Mouse (Mus musculus): ENCODE measurements around the gene Gm9887.
A peak's percentile ranks its signal among the peaks of the same experiment; 100 is the strongest.
"Not testable (repeated sequence)": the region's sequence is repeated elsewhere in the genome, so short reads cannot be mapped to it uniquely, and the experiment has no call there.

Gene Gm9887

DNA sequence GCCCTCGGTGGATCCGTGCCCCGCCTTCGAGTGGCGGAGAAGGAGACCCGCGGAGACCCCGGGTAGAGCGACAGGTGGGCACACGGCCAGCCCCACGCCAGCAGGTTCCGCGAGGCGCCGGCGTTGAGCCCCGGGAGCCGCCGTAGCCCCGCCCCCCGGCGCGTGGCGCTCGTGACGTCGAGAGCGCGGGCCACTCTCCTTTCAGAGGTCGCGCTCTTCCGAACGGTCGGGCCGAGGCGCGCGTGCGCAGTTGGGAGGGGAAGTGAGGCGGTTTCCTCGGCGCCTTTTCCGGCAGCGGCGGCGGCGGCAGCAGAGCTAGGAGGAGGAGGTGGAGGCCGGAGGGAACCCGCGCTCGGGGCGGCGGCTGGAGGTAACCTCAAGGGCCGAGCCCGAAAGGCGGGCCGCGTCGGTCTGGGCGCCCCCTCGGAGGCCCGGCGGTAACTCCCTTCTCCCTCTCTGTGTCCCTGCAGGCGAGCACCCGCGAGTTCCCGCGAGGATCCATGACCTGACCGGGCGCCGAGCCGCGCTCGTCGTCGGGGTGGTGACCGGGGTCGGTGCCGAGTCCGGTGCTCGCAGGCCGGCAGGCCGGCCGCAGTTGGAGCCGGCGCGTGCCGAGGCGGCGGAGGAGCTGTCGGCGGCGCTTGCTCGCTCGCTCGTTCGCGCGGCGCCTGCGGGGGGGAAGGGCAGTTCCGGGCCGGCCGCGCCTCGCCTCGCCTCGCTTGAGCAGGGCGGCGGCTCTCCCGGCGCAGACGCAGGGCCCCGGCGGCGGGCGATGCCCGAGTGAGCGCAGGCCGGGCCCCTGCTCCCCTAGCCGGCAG, at the start of gene Gm9887, which contains the start of gene Arf6:
Gene Gm9887 (minus strand): TSS at position 605 of the 818 bp plus-strand sequence.
Gene Arf6 (plus strand): TSS at position 297 of the 818 bp plus-strand sequence.
- DNase-seq = peak; percentile 96 to 100

DNA sequence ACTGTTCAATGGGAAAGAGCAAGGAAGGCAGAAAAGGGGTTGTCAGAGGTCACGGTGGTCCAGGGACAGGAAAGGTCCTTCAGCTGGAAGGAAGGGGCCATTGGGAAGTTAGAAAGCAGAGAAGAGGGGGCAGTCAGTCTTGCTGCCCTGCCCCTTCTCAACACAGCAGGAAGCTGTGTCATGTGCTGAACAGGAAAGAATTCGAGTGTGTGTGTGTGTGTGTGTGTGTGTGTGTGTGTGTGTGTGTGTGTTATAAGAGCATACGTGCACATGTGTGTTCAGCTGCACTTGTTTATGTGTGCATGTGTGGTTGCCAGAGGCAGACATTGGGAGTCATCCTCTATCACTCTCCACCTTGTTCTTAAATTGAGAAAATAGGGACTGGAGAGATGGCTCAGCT, 48.5 kb upstream of the Gm9887 start:
- no peak for DNase-seq

DNA sequence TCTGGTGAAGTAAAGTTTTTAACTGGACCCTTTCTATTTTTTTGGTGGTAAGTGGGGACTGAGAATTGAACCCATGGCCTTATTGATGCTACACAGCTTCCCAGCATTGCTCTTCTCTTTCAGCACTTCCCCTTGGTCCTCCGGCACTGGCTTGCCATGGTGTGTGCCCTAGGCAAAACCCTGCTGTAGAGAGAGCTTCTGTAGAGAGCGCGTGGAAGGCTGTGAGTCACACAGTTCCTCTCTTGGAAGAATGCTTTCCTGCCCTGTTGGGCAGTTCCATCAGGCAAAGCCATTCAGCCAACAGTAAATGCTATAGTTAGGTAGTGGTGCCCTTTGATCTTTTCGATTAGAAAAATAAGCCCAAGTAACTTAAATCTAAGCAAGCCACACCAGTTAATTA, 47.3 kb upstream of the Gm9887 start:
- no peak for DNase-seq

DNA sequence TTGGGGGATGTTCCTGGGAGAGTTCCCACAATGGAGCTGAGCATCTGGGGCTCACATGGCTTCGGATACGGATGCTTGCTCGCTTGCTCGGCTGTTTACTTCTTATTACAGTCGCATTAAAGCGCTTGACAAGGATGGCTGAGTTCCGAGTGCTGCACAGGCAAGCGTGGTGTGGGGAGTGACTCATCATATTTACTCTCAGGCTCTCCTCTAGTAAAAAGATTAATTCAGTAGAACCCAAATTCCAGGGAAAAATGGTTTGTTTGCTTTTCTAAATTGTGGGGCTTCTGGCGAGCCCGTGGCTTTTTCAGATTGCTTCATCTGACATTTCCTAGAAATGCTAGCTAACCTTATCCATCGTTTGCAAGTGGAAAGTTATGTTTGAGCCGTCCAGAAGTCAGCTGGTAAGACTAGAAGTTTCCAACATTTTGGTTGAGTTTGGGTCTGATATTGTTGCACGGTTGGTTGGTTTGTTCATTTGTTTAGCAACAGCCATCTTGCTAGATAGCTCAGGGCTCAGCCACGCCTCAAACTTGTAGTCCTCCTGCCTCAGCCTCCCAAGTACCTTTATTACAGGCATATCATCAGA, 46.9 kb upstream of the Gm9887 start:
- peak; percentile 19 to 31 for DNase-seq

DNA sequence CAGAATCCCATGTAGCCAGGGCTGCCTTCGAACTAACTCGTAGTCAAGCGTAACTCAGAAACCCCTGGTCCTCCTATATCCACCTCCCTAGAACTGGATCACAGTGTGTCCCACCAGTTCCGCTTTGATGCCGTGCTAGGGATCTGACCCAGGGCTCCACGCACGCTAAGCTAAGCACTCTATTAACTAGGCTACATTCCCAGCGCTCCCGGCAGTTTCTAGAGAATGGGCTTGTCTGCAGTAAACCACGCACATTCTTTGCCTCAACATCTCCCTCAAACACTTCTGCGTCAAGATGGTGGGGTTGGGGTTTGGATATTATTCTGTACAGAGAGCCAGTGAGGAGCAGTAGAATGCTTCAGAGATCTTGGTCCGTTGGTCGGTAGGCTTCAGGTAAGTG, 46.3 kb upstream of the Gm9887 start:
- peak in 1 of 2 experiments; percentile 12 for DNase-seq

DNA sequence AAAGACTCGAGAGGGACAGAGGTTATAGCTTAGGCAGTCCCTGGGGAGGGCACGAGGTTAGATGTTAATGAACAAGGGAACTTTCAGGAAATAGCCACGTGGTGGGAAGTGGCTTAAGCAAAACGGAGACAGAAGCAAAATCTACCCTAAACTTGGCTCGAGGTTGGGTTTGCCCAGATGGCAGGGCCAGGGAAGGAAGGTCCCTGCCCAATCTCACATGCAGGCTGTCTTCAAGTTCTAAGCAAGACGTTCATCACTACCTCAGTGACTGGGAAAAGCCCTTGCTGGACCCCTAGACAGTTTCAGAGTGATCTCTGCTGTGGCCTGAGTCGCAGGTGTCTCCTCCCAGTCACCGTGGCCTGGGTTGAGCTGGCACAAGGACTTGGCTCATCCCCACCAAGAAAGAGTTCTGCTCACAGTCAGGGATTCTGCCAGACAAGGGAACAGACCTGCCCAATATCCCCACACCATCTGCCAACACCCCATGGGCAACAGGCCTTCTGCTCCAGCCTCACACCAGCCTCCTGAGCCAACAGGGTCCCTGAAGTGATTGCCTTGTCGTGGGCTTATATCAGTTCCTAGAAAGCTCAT, 45.5 kb upstream of the Gm9887 start:
- DNase-seq = peak; percentile 83 to 90

DNA sequence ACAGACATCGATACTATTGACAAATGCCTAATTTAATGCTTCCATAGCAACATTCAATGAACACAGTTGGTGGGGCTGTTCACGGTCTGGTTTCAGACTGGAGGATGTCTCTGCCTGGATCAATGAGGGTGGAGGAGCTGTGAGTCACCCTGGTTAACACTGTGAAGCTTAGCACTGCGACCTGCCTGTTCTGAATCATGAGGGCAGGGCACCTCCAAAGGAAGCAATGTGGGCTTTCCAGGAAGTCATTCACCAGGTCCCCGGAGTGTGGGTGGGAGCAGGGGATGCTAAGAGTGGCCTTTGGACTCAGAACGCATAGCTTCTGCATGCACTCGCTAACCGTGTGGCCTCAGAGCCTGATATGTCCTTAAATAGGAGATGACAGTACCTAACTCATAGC, 44.5 kb upstream of the Gm9887 start:
- no peak for DNase-seq

DNA sequence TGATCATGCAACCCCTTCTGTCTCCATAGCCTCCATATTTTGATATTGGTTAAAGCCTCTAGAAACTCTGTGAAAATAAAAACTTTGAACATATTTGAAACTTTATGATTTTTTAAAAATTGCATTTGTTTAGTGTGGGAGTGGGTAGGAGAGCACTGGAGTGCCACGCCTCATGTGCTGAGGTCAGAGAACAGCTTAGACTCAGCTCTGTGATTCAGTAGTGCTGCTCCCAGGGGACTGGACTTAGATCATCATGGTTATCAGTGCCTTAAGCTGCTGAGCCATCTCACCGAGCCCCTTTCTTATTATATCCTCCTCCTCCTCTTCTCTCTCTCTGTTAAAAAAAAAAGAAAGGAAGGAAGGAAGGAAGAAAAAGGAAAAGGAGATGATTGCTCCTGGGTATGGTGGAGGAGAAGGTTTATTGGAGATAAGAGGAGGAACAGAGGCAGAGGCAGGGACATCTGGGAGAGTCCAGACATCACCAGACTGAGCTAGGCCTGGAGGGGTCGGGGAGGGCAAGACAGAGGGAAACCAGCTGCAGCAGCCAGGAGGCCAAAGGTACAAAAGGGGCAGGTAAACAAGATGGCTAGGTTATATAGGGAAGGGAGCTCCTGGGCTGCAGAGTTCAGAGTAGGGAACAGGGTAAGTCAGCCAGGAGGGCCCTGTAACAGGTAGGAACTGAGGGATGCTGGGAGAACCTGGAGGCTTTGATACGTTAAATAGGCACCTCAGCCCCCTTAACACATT, 42.7 kb upstream of the Gm9887 start:
- DNase-seq = no peak

DNA sequence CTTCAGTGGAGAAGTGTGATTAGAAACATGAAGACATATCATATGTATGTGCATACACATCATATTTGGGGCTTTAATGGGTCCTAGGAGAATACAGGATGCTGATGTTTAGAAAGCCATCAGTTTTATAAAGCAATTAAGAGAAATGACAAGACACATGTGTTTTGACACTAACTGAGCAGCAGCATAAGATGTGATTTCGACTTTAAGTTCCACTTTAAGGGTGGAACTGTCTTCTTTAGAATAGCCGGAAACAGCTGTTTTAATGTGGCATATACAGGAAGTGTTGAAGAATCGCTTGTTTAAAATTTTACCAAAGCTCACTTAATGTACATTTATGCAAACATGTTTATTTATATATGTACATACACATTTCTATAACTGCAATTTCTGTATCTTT, 41.0 kb upstream of the Gm9887 start:
- DNase-seq = no peak

DNA sequence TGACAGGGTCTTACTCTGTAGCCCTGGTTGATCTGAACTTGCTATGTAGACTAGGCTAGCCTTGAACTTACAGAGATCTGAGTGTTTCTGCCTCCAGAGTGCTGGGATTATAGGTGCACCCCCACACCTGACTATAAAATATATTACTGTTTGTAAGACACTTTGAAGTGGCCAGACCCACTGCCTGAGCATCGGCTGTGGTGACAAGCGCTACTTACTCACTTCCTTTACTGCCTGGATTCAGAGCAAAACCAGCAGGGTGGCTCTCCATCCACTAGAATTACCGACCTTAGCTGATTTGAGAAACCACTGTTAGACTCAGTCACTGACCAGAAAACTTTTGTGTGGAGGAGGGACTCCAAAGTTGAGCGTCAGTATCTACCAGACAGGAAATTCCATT, 39.7 kb upstream of the Gm9887 start:
- DNase-seq = no peak

DNA sequence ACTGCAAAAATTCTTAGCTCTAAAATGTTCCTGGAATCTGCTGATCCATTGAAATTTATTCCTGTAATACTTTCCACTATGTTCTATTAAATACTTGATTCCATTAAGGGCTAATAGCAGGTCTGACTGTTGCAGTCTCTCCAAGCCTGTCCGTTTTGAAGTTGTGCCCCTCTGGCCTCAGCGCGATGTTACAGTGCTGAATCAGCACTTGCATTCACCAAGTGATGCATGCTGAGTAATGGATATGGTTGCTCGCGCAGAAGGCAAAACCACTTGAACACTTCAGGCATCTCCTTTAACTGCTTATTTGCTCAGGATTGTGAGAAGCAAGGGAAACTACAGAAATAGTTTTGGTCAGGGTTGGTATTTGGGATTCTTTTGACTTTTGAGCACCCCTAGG, 38.5 kb upstream of the Gm9887 start:
- DNase-seq = no peak

DNA sequence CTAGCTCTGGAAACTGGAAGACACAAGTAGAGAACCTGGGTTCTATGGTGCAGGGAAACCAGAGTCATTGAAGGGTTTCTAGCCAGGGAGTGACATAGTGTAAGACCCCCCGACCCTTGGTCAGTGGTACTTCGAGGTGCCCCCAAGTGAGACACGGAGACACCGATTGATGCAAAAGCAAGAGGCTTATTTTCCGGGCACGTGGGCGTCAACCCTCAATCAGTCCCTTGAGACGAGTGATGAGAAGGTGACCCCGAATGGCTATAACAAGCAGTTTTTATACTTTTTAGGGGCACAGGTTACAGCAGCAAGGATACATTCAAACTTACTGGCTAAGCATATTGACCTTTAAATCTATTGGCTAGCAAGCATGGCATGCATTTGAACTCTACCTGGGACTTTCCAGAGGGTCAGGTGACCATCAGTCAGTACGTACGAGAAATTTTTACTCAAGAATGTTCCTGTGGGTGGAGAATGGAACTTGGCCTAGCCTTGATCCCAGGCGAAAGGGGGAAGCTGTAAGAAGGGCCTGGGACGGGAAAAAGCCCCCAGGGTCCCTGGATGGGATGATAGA, 30.4 kb upstream of the Gm9887 start:
- DNase-seq = no peak

DNA sequence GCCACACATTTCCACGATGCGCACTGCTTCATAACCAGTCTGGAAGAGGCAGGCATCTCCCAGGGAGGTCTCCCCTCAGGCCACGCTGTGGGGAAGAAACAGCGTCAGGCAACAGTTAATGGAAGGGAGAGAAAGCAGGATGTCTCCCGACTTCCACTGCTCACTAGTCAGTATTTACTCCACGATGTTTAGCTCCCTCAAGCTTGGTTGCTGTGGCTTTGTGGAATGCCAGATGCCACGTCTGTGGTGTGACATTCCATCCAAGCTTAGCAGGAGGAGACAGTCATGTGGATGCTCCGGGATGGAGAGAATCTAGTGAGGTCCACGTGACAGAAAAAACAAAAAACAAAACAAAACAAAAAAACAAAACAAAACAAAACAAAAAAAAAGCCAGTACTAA, 29.8 kb upstream of the Gm9887 start:
- DNase-seq = no peak

DNA sequence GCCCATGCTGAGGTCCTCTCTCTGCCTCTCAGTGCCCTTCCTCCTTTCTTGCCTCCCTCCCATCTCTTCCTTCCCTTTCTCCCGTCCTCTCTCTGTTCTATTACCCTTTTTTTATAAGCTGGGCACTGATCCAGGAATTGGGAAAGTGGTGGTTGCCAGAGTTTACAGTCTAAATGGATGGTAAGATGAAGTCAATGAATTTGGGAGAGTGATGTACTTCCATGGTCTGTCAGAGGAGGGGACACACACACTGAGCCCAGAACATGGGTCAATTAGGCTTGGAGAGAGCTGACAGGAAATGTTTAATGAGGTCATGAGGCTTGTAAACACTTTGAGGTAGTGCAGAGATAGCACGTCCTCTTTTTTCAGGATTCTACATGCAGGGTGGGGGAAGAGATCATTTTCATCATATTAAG, 28.6 kb upstream of the Gm9887 start:
- no peak for DNase-seq

DNA sequence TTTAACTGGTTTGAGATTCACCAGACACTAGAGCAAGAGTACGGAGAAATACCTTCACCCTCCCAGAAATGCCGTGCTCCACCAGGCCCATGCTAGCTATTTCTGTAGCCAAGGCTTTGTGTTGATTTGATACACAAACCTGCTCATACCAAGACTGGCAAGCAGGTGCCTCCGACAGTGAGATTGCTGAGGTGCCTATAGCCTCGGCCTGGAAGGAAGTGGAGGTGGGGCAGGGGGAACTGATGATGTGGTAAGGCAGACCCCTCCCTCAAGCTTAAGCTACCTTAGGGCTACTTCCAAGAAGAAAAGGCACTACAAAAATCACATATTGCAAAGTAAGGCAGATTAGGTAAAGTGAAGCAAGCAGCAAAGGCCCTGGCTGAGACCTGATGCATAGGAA, 28.1 kb upstream of the Gm9887 start:
- no peak for DNase-seq

DNA sequence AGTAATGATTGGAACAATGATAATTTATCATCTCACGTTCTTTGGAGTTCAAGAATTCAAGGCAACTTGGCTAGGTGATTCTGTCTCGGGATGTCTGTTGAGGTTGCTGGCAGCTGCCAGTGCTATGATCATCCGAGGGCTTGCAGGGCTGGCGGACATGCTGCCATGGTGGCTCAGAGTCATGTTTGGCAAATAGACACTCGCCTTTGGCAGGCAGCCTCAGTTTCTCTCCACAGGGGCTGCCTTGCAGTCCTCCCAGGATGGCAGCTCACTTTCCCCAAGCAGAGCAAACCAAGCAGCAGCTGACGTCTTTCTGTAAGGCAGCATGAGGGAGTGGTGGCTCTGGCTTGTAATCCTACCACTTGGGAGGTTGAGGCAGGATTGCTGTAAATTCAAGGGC, 22.2 kb upstream of the Gm9887 start:
- peak; percentile 91 to 92 for DNase-seq

DNA sequence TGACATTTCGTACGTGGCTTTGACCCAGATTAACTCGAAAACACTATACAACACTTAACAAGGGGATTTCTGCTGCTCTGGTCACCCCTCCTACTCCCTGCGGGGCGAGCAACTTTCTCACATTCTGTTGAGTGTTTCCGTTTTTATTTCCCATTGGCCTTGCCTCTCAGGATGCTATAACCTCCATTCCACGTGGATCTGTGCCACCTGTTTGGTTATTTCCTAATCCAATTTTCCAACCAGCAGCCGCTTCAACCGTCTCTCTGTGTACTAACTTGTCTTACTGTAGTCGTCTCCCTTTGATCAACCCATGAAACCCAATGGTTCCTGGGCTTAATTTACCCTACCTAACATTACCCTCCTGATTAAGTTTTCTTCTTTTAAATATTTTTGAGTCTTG, 20.8 kb upstream of the Gm9887 start:
- DNase-seq = no peak

DNA sequence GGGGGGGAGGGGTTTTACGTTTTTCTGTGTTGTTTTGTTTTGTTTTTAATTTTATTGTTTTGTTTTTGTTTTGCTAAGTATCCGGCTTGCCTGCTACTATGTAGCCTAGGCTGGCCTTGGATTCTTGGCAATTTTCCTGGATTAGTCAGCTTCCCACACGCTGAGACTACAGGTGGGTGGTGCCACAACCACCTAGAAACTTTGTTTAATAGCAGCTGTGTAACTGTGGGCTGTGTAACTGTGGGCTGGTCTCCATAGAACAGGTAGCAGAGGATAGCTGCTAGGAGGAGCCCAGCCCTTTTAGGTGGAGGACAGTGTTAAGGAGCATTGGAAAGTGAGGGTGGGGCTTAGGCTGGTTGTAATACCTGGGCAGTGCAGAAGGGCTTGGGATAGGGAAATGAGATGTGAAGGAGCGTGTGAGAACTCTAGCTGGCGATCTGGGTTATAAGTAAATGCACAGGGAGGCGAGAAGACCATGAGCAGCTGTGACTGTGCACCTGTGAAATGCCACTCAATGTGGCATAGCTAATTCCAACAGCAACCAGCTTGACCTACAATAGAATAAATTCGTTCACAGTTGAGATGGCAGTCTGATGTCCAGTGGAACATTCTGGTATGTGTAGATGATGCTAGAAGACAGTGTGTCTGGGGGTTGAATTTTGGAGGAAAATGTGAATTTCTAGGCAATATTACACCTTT, 17.9 kb upstream of the Gm9887 start:
- DNase-seq = no peak

DNA sequence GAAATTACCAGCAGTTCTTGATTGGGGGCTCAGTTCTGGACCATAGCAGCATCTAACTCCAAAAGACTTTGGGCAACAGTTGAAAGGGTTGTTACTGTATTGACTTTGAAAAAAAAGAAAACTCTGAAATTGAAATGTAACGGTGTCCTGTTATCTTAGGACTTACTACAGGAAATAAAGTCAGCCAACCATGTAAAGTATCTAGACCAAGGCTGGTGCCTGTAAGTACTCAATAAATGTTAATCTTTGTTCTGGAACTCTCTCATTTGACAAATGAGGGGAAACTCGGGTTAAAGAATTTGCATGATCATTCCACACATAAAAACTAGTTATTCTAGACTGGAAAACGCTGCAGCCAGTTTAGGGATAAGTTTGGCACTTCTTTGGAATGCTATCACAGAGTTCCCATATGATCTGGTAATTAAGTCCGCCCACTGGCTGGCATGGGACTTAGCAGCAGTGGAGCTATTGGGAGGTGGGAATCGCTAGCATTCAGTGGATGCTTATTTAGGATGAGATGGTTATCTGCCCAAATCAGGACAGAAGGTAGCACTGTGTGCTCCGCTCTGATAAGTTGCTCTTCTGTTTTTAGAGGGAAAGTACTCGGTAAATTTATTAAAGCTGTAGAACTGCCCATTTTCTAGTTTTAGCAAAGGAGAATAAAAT, 17.1 kb upstream of the Gm9887 start:
- DNase-seq = no peak

DNA sequence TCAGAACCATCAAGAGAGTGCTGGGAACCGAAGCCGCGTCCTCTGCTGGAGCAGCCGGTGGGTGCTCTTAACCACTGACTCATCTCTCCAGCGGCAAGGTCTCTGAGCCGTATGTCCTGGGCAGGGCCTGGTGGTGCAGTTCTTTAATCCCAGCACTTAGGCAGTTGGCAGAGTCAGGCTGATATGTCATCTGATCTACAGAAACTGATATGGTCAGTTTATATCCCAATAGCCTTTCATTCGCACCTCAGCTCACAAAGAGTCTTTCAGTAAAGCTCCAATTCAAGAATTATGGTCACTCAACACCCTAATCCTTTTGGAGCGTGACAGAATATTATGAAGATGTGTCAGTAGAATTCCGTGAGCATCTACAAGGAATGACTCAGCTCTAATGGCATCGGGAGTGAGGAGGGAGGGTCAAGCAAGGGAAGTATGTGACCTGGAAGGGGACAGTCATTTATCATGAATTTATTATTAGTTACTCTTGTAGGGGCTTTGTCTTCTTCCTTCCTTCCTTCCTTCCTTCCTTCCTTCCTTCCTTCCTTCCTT, 16.1 kb upstream of the Gm9887 start:
- DNase-seq = no peak

DNA sequence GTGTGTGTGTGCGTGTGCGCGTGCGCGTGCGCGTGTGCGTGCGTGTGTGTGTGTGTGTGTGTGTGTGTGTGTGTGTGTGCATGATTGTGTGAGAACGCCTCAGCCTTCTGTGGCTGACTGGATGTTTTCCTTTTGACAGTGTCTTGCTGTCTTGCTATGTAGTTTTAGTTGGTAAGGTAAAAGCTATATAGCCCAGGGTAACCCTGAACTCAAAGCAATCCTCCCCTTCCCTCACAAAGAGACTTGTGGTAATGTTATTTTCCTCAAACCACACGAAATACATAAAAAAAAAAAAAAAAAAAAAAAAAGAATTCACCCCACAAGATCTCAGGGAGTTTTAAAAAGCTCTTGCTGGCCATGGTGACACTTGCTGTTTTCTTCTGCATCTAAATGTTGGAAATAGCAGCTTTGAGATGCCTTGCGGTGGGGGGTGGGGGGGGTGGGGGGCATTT, 14.0 kb upstream of the Gm9887 start:
- DNase-seq = not testable (repeated sequence)

Measured in cerebellum, adult 18-20 months (tissue).